Mouse (Mus musculus) heart, adult 8-10 months (tissue): Measurements from ENCODE around the gene Alkbh1. TPM values are rescaled to one million over a fixed set of nuclear protein-coding genes. Genes with fewer than 3 reads are reported as not detected.

Experiments
- DNase-seq: peaks from one replicate; pipeline ENCODE4 v3.0.0; 2022; ENCODE audit warnings: low spot score
- total RNA-seq, 4 experiments: library from RNA; stranded (reverse); gene quantifications; 2 replicates each; pipeline ENCODE4 v1.2.4; 2022

The Alkbh1 gene
- total RNA-seq, 4 experiments from 2014 or later, result 7.9 to 11.0 (median 9.7) TPM

DNA sequence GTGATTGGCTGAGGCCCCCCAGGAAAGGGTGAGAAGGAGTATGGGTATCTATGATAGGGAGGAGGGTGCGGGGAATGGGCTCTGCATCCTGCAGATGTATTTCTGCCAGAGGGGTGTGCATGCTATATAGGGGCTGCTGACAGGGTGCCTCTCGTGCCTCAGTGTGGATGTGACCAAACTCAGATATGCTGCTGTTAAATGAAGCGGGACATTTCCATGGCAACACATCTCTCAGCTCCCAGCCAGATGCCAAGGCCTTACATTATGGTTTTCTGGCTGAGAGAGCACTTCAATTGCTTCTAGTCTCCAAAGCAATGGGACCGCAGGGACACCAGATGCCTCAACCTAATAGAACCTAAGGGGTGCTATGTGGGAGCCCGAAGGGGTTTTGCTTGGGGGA, 24.9 kb downstream of the Alkbh1 start:
- DNase-seq, result no peak

DNA sequence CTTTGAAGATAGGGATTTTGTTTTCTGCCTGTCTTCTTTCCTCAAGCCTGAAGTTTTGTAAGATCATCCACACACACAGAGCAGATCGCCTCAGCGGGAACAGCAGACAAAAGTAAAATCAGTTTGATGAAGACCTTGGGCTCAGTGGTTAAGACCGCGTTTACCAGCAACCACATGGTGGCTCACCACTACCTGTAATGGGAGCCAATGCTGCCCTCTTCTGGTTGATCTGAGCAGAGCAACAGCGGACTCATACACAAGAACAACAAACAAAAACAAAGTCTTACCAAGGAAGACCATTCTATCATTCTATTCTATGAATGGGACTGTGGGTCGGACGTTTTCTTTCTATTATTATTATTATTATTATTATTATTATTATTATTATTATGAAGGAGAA, 27.1 kb downstream of the Alkbh1 start:
- peak; percentile 66 for DNase-seq

DNA sequence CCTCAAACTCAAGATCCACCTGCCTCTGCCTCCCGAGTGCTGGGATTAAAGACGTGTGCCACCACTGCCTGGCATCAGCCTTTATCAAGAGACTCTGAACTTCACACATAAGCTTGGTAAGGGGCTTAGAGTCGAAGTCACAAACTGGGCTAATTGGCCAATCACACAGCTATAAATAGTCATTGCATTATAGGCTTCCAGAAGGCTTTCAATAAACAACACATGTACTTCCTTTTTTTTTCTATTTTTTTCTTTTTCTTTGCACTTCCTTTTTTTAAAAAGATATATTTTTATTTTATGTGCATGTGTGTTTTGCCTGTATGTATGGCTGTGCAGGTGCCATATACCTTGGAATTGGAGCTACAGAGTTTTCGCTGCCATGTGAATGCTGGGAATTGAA, 28.5 kb downstream of the Alkbh1 start:
- DNase-seq, result no peak

DNA sequence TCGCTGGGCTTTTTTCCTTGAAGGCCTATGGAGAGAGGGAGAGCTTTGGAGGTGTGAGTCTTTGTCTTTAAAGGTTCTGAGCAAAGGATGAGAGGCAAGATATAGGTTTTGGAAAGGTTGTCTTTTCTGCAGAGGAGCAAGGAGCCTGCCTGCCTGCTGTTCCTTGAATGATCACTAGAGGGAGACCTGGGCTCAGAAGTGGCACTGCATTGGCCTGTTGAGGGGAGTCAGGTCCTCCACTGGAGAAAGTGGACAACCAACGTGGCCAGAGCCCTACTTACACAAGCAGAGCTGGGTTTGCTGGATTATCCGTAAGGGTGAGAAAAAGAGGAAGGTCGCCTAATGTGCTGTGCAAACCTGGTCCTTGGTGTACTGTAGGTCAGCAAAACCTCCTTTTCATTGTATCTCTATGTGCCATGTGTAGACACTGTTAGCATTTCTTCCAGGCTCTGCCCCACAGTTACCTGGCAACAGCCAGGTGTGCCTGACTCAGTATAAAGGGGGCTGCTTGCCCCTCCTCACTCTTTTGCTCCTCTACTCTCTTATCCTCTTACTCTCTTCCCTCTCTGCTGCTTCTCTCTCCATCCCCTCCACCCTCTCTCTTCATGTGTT, 30.5 kb downstream of the Alkbh1 start:
- peak; percentile 73 for DNase-seq

GRCm38 (mm10) chr12:87410999-87411398, 32.8 kb downstream of the Alkbh1 start:
- DNase-seq, result no peak

DNA sequence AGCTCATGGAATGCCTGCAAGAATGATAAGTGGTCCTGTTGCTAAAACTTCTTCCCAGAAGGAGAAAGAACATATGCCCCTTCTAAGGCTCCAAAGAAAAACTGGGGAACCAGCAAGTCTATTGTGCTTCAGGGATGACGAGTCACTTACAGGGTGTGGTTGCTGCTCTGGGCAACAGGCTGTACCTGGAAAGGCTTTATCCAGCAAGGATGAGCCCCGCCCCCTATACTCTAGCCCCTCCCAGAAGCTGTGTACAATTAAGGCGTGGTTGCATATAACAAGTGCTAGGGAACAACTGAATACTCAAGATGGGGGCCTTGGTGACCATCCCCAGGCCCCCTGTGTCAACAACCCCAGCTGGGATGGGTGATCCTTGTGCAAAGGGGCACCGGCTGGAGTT, 34.7 kb downstream of the Alkbh1 start:
- DNase-seq, result no peak

GRCm38 (mm10) chr12:87407869-87408605, 35.8 kb downstream of the Alkbh1 start:
- peak; percentile 69 for DNase-seq

- DNase-seq, result no peak
These were observed 38.1 kb downstream of the Alkbh1 start for GRCm38 (mm10) chr12:87405721-87406120.

DNA sequence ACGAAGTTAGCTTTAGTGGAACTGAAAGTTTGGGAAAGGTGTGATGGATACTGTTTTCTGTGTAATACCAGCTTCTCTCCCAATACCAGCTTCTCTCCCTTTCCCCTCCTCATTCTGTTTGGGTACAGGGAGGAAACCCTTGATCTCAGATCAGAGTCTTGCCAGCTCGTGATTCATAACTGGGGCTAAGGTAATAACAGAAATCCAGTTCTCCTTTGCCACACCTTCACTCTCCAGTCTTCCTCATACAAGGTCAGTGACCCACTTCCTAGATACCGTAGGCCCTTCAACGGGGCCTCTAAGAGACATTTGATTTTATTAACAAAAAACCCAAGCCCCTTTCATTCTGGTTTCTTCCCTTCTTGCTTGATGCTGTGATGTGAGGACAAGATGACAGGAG, 38.7 kb downstream of the Alkbh1 start:
- no peak for DNase-seq

DNA sequence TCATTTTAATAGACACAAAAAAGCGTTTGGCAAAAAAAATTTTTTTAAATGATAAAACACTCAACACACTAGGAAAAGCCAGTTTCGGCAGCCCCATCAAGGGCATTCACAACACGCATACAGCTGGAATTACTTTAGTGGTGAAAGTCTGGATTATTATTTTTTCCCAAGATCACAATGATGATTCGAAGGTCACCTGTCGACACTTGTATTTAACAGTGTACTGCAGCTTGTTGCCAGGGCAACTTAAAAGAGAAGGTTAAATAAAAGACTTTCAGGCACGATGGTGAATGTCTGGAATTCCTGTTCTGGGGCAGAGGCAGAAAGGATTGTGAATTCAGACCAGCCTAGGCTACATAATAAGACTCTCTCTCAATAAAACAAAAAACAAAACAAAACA, 41.9 kb downstream of the Alkbh1 start:
- no peak for DNase-seq

- DNase-seq, result no peak
These were observed 44.5 kb downstream of the Alkbh1 start for GRCm38 (mm10) chr12:87399119-87399819.

GRCm38 (mm10) chr12:87397811-87398417, 45.9 kb downstream of the Alkbh1 start:
- no peak for DNase-seq

- DNase-seq, result no peak
These were observed 46.7 kb downstream of the Alkbh1 start for GRCm38 (mm10) chr12:87397126-87397525.

GRCm38 (mm10) chr12:87394316-87394715, 49.5 kb downstream of the Alkbh1 start:
- no peak for DNase-seq

- peak; percentile 65 for DNase-seq
These were observed 50.2 kb downstream of the Alkbh1 start for GRCm38 (mm10) chr12:87393447-87394145.

DNA sequence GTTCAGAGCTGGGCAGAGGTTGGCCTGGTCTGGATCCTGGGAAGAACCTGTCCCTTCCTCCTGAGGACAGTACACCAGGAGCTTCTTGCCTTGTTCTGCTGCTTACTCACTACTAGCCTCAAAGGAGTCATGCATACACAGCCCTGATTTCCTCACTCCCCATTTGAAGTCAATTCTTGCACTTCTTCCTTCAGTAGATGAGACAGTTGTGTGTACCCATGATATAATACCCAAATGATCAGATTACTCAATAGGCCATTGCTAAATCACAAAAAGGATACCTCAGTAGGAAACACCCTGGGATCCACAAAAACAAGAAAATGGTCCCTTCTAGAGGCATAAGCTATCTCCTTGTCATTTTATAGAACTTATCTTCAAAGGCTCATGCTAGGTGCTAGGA, 52.5 kb downstream of the Alkbh1 start:
- DNase-seq, result no peak

- no peak for DNase-seq
These were observed 54.6 kb downstream of the Alkbh1 start for GRCm38 (mm10) chr12:87389231-87389630.

DNA sequence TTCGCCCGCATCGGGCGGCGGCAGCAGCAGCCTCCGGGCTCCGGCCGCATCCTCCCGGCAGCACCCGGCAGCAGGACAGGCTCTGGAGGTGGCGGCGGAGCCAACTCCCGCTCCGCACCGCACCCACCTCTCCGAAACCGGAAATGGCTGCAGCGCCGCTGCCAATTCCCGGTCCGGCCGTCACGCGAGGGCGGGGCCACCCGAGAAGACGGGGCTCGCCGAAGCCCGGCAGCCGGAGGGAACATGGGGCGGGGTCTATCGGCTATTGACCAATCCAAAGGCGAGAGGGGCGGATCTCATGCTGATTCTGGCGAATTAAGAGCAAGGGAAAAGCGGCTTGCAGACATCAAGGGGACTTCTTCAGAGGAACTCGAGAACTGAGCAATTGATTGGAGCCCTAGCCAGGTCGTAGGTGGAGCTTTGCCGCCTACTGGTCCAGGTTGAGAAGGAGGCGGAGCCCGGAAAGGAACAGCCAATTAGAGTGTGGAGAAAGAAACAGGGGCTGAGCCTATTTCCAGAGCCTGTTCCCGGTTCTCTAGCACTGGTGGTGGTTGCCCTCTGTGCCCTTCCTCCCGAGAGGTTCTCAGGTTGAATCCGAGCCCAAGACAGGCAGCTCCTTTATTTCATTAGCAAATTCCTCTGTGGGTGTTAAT, 55.6 kb downstream of the Alkbh1 start, which contains the start of gene Sptlc2:
TSS of gene Sptlc2 (minus strand) at position 234 of the 653 bp plus-strand sequence.
- peak; percentile 100 for DNase-seq

- DNase-seq, result no peak
These were observed 56.4 kb downstream of the Alkbh1 start for GRCm38 (mm10) chr12:87387171-87388121.

DNA sequence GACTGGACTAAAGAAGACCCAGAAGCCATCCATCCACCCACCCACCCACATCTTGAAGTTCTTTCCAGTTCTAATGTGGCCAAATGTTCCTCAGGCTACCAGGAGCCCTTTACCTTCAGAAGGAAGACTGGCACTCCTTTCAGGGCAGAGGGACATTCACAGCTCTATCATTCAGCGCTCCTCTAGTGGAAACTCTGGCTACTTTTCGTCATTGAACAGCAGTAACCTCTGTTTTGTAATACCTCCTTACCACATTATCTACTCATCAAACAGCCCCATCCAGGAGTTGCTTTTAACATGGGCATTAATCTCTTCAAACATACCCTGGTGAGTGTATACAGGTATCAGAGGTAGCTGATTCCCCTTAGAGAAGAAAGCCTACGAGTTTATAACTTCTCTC, 58.8 kb downstream of the Alkbh1 start:
- DNase-seq, result no peak
